Mouse (Mus musculus): ENCODE measurements at regions not wholly inside any gene's neighbourhood (a gene's known extent, or its start where the extent isn't known, plus 50 kb on each side); places are given as distances from the start of the nearest gene placed in this dataset.

- Histone ChIP-seq H3K4me1 (ENCODE audit: control insufficient read depth, insufficient read depth, low read length) (no peaks in the 10 kb centered on the region), H3K27me3 (ENCODE audit: control insufficient read depth, insufficient read depth, low read length) (no peaks in the 10 kb centered on the region; the same call in 1 of the 2 replicates), H3K27ac (replicated peaks; ENCODE audit: insufficient read depth, low read depth, low read length) (no peak overlapping the region), H3K36me3 (ENCODE audit: control insufficient read depth, insufficient read depth, low read length) (no peaks in the 10 kb centered on the region), H3K4me3 (ENCODE audit: insufficient read depth, low read depth, low read length) (no peak overlapping the region), H3K79me2 (ENCODE audit: control insufficient read depth, insufficient read depth, low read length) (no peaks in the 10 kb centered on the region), H3K9ac (ENCODE audit: low read depth, low read length) (no peak overlapping the region)
- no peak for TF ChIP-seq POLR2A (IDR thresholded peaks at IDR 0.05; ENCODE audit: extremely low read depth, insufficient read depth, low read length)
- TF ChIP-seq CTCF (IDR thresholded peaks at IDR 0.05; ENCODE audit: low read depth, low read length) = no peak
- DNase-seq (ENCODE audit: extremely low read depth, low read depth, low spot score) = no peak
- WGBS = 82% methylated on average over 9 of the region's 9 CpGs
These were observed 93.1 kb upstream of the Tox3 start for GRCm38 (mm10) chr8:90441058-90441851.

DNA sequence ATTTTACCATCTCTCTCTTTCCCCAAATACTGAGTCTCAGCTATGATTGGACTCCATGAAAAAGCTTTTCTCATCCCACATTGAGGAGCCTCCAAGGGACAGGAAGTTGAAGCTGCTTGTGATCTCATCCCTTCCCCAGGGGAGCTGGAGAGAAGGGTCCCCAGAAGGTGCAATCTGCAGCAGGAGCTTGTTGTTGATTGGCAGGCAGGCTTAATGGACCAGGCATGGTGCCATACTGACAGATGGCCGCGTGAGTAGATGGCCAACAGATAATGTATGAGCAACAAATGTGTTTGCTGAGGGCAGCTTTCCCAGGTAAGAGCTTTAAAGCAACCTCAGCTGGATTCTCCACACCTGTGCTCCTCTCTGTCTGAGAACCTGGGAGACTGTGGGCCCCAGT is 65.9 kb upstream of the Tox3 start:
- H3K9ac ChIP-seq (ENCODE audit: low read depth, low read length) = no peak overlapping the region
- 63% methylated on average over 2 of the region's 2 CpGs for WGBS
- no peaks in the 10 kb centered on the region for H3K27me3 ChIP-seq (ENCODE audit: control insufficient read depth, insufficient read depth, low read length)
- no peak overlapping the region for H3K4me3 ChIP-seq (ENCODE audit: insufficient read depth, low read depth, low read length)
- DNase-seq (ENCODE audit: extremely low read depth, low read depth, low spot score) = no peak
- no peaks in the 10 kb centered on the region for H3K4me1 ChIP-seq (ENCODE audit: control insufficient read depth, insufficient read depth, low read length)
- H3K79me2 ChIP-seq (ENCODE audit: control insufficient read depth, insufficient read depth, low read length) = no peaks in the 10 kb centered on the region
- TF ChIP-seq CTCF (IDR thresholded peaks at IDR 0.05; ENCODE audit: low read depth, low read length) (no peak), POLR2A (IDR thresholded peaks at IDR 0.05; ENCODE audit: extremely low read depth, insufficient read depth, low read length) (no peak)
- H3K36me3 ChIP-seq (ENCODE audit: control insufficient read depth, insufficient read depth, low read length) = no peaks in the 10 kb centered on the region
- H3K27ac ChIP-seq (replicated peaks; ENCODE audit: insufficient read depth, low read depth, low read length) = no peak overlapping the region
